Mouse (Mus musculus) thymus, adult 2 months (tissue): ENCODE measurements around the gene Syt12.

Source experiments
- CTCF ChIP-seq: fragments of 200-500 bp; IDR thresholded peaks from 2 replicates; pipeline ENCODE4 v1.5.1; 2012; ENCODE audit warnings: mild to moderate bottlenecking, control low read depth, low read length, moderate library complexity, borderline replicate concordance; ENCODE audit not compliant: control insufficient read depth, poor library complexity, insufficient read depth; ENCODE audit errors: extremely low read depth
- POLR2A ChIP-seq: fragments of 200-500 bp; IDR thresholded peaks from 2 replicates; pipeline ENCODE4 v1.6.1; 2012; ENCODE audit warnings: mild to moderate bottlenecking, low read length, control low read depth, moderate library complexity; ENCODE audit not compliant: control insufficient read depth, poor library complexity, insufficient read depth; ENCODE audit errors: extremely low read depth

DNA sequence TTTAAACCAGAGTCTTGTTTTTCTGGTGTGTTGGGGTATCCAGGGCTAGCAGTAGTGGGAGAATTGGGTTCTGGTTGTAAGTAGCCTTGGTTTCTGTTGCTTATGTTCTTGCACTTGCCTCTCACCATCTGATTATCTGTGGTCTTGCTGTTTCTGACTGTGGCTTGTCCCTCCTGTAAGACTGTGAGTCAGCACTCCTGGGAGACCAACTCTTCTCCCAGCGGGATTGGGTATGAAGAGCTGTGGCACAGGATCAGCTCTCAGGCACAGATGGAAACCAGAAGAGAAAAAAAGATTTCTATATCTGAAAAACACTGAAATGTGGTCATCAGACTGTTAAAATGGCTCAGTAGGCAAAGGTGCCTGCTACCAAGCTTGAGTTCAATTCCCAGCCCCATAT is 62.6 kb downstream of the Syt12 start:
- no peak for TF ChIP-seq CTCF
- TF ChIP-seq POLR2A: no peak
